Mouse (Mus musculus): Measurements from ENCODE around the gene Tgm4.

Tgm4 gene

GRCm38 (mm10) chr9:123034426-123034825 lies at the start of gene Tgm4:
Gene Tgm4 (plus strand): TSS chr9:123034726.
- no peak for DNase-seq

- no peak for DNase-seq
Measured at GRCm38 (mm10) chr9:122998406-122999192, 35.9 kb upstream of the Tgm4 start.

DNA sequence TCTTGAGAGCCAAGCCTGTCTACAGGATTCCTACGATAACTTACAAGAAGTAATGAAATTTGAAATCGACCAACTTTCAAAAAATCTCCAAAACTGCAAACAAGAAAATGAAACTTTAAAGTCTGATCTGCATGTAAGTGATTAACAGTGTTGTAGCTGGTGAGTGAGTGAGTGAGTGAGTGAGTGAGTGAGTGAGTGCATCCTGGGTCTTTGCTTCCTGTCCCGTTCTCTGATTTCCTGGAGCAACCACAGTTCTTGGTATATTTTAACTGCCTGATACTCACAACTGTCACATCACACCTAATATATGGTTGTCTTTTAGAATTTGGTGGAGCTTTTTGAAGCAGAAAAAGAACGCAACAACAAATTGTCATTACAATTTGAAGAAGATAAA lies 35.3 kb upstream of the Tgm4 start:
- no peak for DNase-seq

- DNase-seq = no peak
Measured at GRCm38 (mm10) chr9:123004718-123005117, 29.8 kb upstream of the Tgm4 start.

GRCm38 (mm10) chr9:123006071-123006470 lies 28.5 kb upstream of the Tgm4 start:
- no peak for DNase-seq

DNA sequence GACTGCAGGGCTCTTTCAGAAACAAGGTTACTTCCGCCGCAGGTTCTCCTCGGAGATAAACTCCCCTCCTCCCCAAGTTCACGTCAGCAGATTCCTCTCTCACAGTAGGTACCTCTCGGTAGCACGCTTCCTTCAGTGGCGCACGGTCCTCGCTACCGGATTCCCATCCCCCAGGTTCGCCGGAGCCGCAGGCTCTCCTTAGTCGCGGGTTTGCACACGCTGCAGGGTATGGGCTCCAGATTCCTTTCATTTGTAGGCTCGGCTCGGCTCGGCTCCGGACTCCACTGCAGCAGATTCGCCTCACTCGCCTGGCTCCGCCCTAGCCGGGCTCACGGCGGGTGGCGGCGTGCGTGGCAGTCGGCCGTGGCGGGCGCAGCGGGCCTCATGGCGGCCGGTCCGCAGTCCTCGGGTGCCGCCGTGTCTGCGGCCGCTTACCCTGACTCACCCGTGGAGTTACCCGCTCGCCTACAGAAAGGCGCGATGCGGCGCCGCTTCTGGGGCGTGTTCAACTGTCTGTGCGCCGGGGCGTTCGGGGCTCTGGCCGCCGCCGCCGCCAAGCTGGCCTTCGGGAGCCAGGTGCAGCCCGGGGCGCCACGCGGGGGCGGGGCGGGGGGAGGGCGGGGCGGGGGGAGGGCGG lies 13.4 kb upstream of the Tgm4 start, which contains the start of gene Tmem42:
TSS of gene Tmem42 (plus strand) at position 332 of the 637 bp plus-strand sequence.
- peak; percentile 91 for DNase-seq

DNA sequence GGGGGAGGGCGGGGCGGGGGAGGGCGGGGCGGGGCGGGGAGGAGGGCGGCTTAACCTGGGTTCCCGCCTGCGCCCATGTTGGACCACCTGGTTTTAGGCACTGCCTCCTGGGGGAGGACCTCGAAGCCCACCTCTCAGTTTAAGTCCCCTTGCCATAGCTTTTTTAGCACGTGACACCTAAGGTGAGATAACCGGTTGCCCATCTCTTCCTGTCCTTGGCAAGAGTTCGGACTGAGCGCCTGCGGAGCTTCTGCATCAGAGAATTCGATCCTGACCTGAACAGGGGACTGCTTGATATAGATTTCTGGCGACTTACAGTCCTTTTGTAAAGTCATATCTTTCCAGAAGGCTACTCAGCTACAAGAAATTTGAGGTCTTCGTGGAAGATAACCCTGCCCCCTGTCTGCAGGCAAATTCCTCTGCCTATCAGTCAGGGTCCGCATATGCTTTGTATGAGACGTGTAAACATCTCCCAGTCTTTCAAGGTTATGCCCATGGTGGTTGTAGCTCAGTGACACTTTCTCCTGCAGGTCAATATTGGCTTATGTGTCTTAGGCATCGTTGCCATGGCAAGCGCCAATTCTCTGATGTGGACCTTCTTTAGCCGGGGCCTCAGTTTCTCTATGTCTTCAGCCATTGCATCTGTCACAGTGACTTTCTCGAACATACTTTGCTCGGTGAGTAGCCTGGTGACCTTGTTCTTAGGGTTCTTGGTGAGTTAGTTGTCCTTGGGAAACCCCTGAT lies 12.7 kb upstream of the Tgm4 start:
- DNase-seq = no peak

GRCm38 (mm10) chr9:123024201-123024600 lies 10.3 kb upstream of the Tgm4 start:
- no peak for DNase-seq

- DNase-seq = no peak
Measured at GRCm38 (mm10) chr9:123031496-123032246, 2.9 kb upstream of the Tgm4 start.

GRCm38 (mm10) chr9:123047665-123048064 lies 13.1 kb downstream of the Tgm4 start:
- no peak for DNase-seq

- DNase-seq = no peak
Measured at GRCm38 (mm10) chr9:123058724-123059292, 24.3 kb downstream of the Tgm4 start.

GRCm38 (mm10) chr9:123060172-123060571 lies 25.6 kb downstream of the Tgm4 start:
- no peak for DNase-seq

DNA sequence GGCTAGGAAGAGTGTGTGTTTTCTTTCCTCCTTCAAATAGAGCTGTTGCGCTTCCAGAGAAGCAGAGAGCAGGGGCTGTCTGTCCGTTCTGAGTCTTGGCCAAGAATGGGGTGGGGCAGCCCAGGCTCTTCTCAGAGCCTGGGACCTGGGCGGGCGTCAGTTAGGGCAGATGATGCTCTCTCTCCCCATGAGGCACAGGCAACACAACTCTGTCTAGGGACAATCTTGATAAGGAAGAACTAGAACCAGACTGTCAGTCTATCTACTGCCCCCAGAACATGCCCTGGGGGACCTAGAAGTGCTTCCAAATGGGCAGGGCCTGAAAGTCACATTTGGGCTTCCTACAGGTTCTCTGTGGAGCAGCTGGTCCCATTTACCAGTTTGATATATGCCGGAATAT lies 44.6 kb downstream of the Tgm4 start:
- DNase-seq = no peak

GRCm38 (mm10) chr9:123080355-123080754 lies 45.8 kb downstream of the Tgm4 start:
- DNase-seq = no peak

DNA sequence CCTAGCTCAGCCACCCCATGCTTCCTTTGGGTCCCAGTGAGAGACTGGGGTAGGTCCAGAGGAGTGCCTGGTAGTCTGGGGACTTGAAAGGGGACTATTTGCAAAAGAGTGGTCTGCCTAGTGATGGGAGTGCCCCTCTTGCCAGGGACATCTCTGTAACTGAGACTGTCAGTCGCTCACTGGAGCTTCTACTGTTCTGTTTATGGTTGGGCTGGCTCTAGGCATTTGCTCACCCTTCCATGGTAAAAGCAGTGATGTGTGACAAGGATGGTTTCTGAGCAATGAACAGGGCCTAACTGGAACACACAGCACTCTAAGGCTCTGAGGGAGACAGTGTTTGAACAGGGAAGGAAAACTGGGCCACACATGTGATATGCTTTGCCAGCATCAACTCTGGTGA lies 46.3 kb downstream of the Tgm4 start:
- no peak for DNase-seq

- DNase-seq = no peak
Measured at GRCm38 (mm10) chr9:123085373-123085772, 50.8 kb downstream of the Tgm4 start.

DNA sequence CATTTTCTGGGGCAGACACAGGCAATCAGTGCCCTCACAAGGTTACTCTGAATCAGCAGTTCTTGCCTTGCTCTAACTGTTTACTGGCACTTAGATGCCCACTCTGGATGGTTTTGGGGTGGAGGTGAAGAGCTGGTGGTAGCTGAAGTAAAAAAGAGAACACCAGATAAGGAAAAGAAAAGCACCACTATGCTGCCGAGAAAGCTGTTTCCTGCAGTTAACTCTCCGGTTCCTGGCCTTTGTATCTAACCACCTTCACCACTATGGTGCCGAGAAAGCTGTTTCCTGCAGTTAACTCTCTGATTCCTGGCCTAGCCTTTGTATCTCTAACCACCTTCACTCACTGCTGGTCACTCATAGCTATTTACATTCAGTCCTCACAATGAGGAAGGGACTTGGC lies 53.0 kb downstream of the Tgm4 start:
- DNase-seq = no peak

GRCm38 (mm10) chr9:123090844-123091243 lies 56.3 kb downstream of the Tgm4 start:
- no peak for DNase-seq

DNA sequence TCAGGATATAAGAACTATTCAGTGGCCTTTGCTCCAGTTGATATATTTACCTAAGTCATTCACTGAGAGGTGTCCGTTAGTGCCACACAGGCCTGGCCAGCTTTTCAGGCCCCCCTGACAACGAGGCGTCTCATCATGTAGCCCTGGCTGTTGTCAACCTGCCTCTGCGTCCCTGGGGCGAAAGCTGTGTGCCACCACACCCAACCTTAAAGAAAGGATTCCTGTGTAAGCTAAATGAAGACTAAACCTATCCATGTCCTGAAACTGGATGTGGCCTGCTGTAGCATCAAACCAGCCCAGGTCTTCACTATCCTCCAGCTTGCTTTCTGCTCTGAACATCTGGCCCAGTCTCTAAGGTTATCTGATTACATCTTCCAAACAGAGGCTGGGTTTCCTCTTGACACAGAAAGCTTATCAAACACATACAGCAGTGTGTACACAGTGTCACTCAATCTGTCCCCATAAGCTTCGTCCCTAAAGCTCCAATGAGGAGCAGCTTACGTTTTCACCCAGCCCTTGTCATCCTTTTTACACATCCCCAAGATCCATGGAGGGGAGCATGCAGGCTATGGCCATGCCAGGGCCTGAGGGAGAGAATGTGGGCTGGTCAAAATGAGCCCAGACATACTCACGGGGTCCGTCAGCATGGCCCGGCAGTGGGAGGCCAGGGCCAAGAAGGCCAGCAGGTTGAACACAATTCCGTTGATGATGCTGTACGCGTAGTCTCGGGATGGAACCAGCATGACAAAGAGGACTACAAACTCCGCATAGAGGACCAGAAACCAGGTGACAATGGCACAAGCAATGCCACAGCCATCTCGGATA lies 65.3 kb downstream of the Tgm4 start:
- DNase-seq = no peak

GRCm38 (mm10) chr9:123103425-123103824 lies 68.9 kb downstream of the Tgm4 start:
- DNase-seq = no peak

DNA sequence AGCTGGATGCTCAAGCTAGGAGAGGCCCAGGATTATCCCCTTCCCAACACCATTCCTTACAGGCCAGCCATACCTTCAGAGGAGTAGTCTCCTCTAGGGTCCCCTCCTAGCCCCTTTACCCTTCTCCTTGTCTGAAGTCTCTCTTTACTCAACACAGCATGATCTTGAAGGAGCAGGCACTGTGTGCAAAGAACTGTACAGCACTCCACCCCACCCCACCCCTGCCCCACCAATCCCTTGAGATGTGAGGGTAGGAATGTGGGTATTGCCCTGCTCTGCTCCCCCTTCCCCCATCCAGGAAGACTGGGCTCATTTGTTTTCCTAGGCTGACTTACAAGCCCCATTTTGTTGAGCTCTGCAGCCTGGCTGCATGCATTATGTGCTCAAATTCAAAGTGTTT lies 69.8 kb downstream of the Tgm4 start:
- no peak for DNase-seq

DNA sequence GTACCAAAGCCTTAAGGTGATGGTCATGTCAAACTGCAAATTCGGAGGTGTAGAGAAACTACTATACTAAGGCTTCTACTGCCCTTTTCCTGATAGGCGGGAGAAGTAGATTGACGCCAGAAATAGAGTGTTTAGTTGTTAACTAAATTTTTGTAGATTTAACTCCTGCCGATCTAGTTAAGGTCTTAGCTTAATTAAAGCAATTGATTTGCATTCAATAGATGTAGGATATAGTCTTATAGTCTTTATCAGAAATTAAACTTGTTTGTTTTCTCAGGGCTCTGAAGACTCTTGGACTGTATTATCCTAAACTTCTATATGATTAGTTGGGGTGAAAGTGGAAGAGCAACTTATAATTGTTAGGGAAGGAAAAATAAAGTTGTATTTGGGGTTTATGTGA lies 72.7 kb downstream of the Tgm4 start:
- no peak for DNase-seq

All from cerebellum, adult 8-10 months (tissue).